ENCODE assay signal across 8 mouse cellular contexts in genomic region chr14:52020486-52021137, GRCm38 (mm10). TPM values are rescaled to one million over a fixed set of nuclear protein-coding genes. Genes with fewer than 3 reads are reported as not detected.
DNase-seq lines count a peak whose midpoint lies in the region; ATAC-seq and TF ChIP-seq lines count a peak whose summit lies in the region.

Gene Zfp219, minus strand, starts transcription at chr14:52020733.

- intact Hi-C loops in heart, postnatal 14 days (cut with DNase I): loop anchor here (5.0 kb wide), 1 partner anchor 82 kb away; the partner anchor contains the start of gene Hnrnpc

- H3K27me3 ChIP-seq in MEL (ENCODE audit: control insufficient read depth in 1 of 2, insufficient read depth in 2 of 2, low read length in 2 of 2): no peaks in the 10 kb centered on the region
- H3K27me3 ChIP-seq in forebrain, embryonic 14.5 days (replicated peaks; ENCODE audit: control insufficient read depth, insufficient read depth, low read length): no peaks in the 10 kb centered on the region
- no peaks in the 10 kb centered on the region for H3K27me3 ChIP-seq in liver, postnatal 0 days (ENCODE audit: insufficient read depth, low read length)
- H3K27me3 ChIP-seq in neural tube, embryonic 15.5 days (replicated peaks): no peaks in the 10 kb centered on the region

- H3K79me2 ChIP-seq in MEL (ENCODE audit: control insufficient read depth, insufficient read depth, low read length, poor library complexity): peaks cover 14% of the 10 kb centered on the region

- peak; percentile 19 to 51 (median 44); a peak in 4 of 6 replicates for TF ChIP-seq CTCF in MEL (IDR thresholded peaks at IDR 0.05 in 2 of 3, conservative IDR thresholded peaks at IDR 0.05 in 1 of 3; ENCODE audit: control insufficient read depth in 1 of 3, insufficient read depth in 1 of 3, low read depth in 2 of 3, low read length in 3 of 3, poor library complexity in 1 of 3, severe bottlenecking in 1 of 3)
- TF ChIP-seq CTCF in liver, postnatal 0 days (IDR thresholded peaks at IDR 0.05; ENCODE audit: low read depth): peak; percentile 87

- ATAC-seq in forebrain, embryonic 14.5 days: peak; percentile 38
- ATAC-seq in liver, postnatal 0 days: peak; percentile 70
- ATAC-seq in neural tube, embryonic 15.5 days (ENCODE audit: low FRiP score): peak; percentile 73

- peaks cover 0 to 35% of the 10 kb centered on the region in 2 experiments; a peak in 2 of 4 replicates for H3K36me3 ChIP-seq in MEL (ENCODE audit: control insufficient read depth in 1 of 2, insufficient read depth in 2 of 2, low read length in 2 of 2)
- no peaks in the 10 kb centered on the region for H3K36me3 ChIP-seq in forebrain, embryonic 14.5 days (ENCODE audit: control insufficient read depth, insufficient read depth, low read length)
- 0 out of 2 replicates have a peak, but pooled peaks cover 4% of the 10 kb centered on the region for H3K36me3 ChIP-seq in liver, postnatal 0 days (replicated peaks; ENCODE audit: insufficient read depth, low read length)
- H3K36me3 ChIP-seq in neural tube, embryonic 15.5 days: no peaks in the 10 kb centered on the region

- H3K4me2 ChIP-seq in forebrain, embryonic 14.5 days (ENCODE audit: low read length): peak within 1 kb of the TSS; percentile 73
- peak within 1 kb of the TSS; percentile 74 for H3K4me2 ChIP-seq in liver, postnatal 0 days (ENCODE audit: low read depth, low read length)
- peak within 1 kb of the TSS; percentile 66 for H3K4me2 ChIP-seq in neural tube, embryonic 15.5 days

- TF ChIP-seq EP300 in MEL (IDR thresholded peaks at IDR 0.05; ENCODE audit: low read depth in 1 of 2, low read length in 2 of 2): no peak
- TF ChIP-seq EP300 in liver, postnatal 0 days (IDR thresholded peaks at IDR 0.05; ENCODE audit: low read depth): peak; percentile 28

- H3K4me1 ChIP-seq in MEL (ENCODE audit: control insufficient read depth in 1 of 2, insufficient read depth in 2 of 2, low read length in 2 of 2): peaks cover 9 to 42% of the 10 kb centered on the region in 2 experiments
- peaks cover 30% of the 10 kb centered on the region for H3K4me1 ChIP-seq in forebrain, embryonic 14.5 days (ENCODE audit: control insufficient read depth, insufficient read depth, low read length)
- peaks cover 53% of the 10 kb centered on the region for H3K4me1 ChIP-seq in liver, postnatal 0 days (ENCODE audit: insufficient read depth)
- peaks cover 55% of the 10 kb centered on the region for H3K4me1 ChIP-seq in neural tube, embryonic 15.5 days

- H3K4me3 ChIP-seq in MEL (ENCODE audit: control insufficient read depth in 1 of 2, insufficient read depth in 1 of 2, low read depth in 2 of 2, low read length in 2 of 2): peak within 1 kb of the TSS; percentile 77 to 86
- peak within 1 kb of the TSS; percentile 62 for H3K4me3 ChIP-seq in forebrain, embryonic 14.5 days (ENCODE audit: low read depth, low read length)
- H3K4me3 ChIP-seq in liver, postnatal 0 days (ENCODE audit: low read depth, low read length): peak within 1 kb of the TSS; percentile 63
- peak within 1 kb of the TSS; percentile 72 for H3K4me3 ChIP-seq in neural tube, embryonic 15.5 days (replicated peaks)

- DNase-seq in MEL (ENCODE audit: low read depth, low spot score): peak; percentile 97
- DNase-seq in c-Kit-positive CD71-positive TER-119-negative erythroid progenitor cells, embryonic 14.5 days (ENCODE audit: low read depth): peak; percentile 76
- peak; percentile 84 for DNase-seq in forebrain, embryonic 14.5 days (ENCODE audit: low spot score)
- peak; percentile 75 to 82 for DNase-seq in heart, postnatal 14 days
- DNase-seq in large intestine, adult 2 months (ENCODE audit: low read depth, low spot score): no peak
- DNase-seq in liver, postnatal 0 days: peak; percentile 81
- DNase-seq in thymus, postnatal 0 days (ENCODE audit: low spot score): peak; percentile 71

- peak within 1 kb of the TSS; percentile 94 for H3K27ac ChIP-seq in MEL (ENCODE audit: control insufficient read depth, low read depth, low read length)
- H3K27ac ChIP-seq in forebrain, embryonic 14.5 days (ENCODE audit: low read depth, low read length): peak within 1 kb of the TSS; percentile 98
- H3K27ac ChIP-seq in liver, postnatal 0 days (ENCODE audit: low read depth): peak within 1 kb of the TSS; percentile 98
- H3K27ac ChIP-seq in neural tube, embryonic 15.5 days (replicated peaks): peak within 1 kb of the TSS; percentile 99

- no peaks in the 10 kb centered on the region for H3K9me3 ChIP-seq in MEL (replicated peaks; ENCODE audit: insufficient read depth, low read length)
- H3K9me3 ChIP-seq in forebrain, embryonic 14.5 days (replicated peaks; ENCODE audit: control insufficient read depth, low read length): no peaks in the 10 kb centered on the region
- no peaks in the 10 kb centered on the region for H3K9me3 ChIP-seq in liver, postnatal 0 days (ENCODE audit: low read length)
- no peaks in the 10 kb centered on the region for H3K9me3 ChIP-seq in neural tube, embryonic 15.5 days (replicated peaks)

- TF ChIP-seq RAD21 in MEL (IDR thresholded peaks at IDR 0.05; ENCODE audit: low read depth, low read length): peak; percentile 18

- 2% methylated on average over 15 of the region's 15 CpGs for WGBS in forebrain, embryonic 14.5 days
- WGBS in large intestine, adult 2 months: 5% methylated on average over 15 of the region's 15 CpGs
- WGBS in liver, postnatal 0 days (ENCODE audit: insufficient replicate concordance): 16% methylated on average over 15 of the region's 15 CpGs
- 3% methylated on average over 15 of the region's 15 CpGs for WGBS in neural tube, embryonic 15.5 days

- peak; percentile 60 to 97; a peak in 3 of 4 replicates for TF ChIP-seq POLR2A in MEL (IDR thresholded peaks at IDR 0.05; ENCODE audit: control insufficient read depth in 1 of 2, insufficient read depth in 1 of 2, low read depth in 1 of 2, low read length in 2 of 2, poor library complexity in 1 of 2)

- peak within 1 kb of the TSS; percentile 88 for H3K9ac ChIP-seq in MEL (ENCODE audit: control insufficient read depth, low read depth, low read length, poor library complexity, severe bottlenecking)
- peak within 1 kb of the TSS; percentile 88 for H3K9ac ChIP-seq in forebrain, embryonic 14.5 days (ENCODE audit: low read length)
- H3K9ac ChIP-seq in liver, postnatal 0 days (replicated peaks): peak within 1 kb of the TSS; percentile 88
- H3K9ac ChIP-seq in neural tube, embryonic 15.5 days (replicated peaks): peak within 1 kb of the TSS; percentile 94

TF ChIP-seq in MEL, 35 proteins besides CTCF, POLR2A, EP300 and RAD21:
- no peak for TF ChIP-seq MEF2A (IDR thresholded peaks at IDR 0.05; ENCODE audit: extremely low read depth, insufficient replicate concordance, low read depth, low read length, poor library complexity, severe bottlenecking)
- TF ChIP-seq CHD2 (IDR thresholded peaks at IDR 0.05; ENCODE audit: low read length): no peak
- TF ChIP-seq TAL1 (IDR thresholded peaks at IDR 0.05; ENCODE audit: low read length): no peak
- no peak for TF ChIP-seq ZKSCAN1 (IDR thresholded peaks at IDR 0.05; ENCODE audit: low read depth, low read length)
- TF ChIP-seq ZC3H11A (IDR thresholded peaks at IDR 0.05; ENCODE audit: low read depth, low read length): no peak
- no peak for TF ChIP-seq USF1 (IDR thresholded peaks at IDR 0.05; ENCODE audit: low read depth, low read length)
- peak; percentile 91 for TF ChIP-seq NELFE (IDR thresholded peaks at IDR 0.05; ENCODE audit: low read depth, low read length)
- no peak; the same call in 1 of the 2 replicates for TF ChIP-seq MYC (IDR thresholded peaks at IDR 0.05; ENCODE audit: low read depth, low read length)
- no peak for TF ChIP-seq MAFK (IDR thresholded peaks at IDR 0.05; ENCODE audit: borderline replicate concordance, low read depth, low read length)
- TF ChIP-seq HCFC1 (IDR thresholded peaks at IDR 0.05; ENCODE audit: low read depth, low read length): 0 out of 2 replicates have a peak, but pooled peaks have one; percentile 45
- TF ChIP-seq SIN3A (IDR thresholded peaks at IDR 0.05; ENCODE audit: low read length): peak; percentile 69
- peak; percentile 34; the same call in 1 of the 2 replicates for TF ChIP-seq MXI1 (IDR thresholded peaks at IDR 0.05; ENCODE audit: low read depth, low read length)
- TF ChIP-seq MAX (IDR thresholded peaks at IDR 0.05; ENCODE audit: low read length): peak; percentile 33; the same call in 1 of the 2 replicates
- 0 out of 2 replicates have a peak, but pooled peaks have one; percentile 16 for TF ChIP-seq RCOR1 (IDR thresholded peaks at IDR 0.05; ENCODE audit: low read depth, low read length)
- 0 out of 2 replicates have a peak, but pooled peaks have one; percentile 51 for TF ChIP-seq ZMIZ1 (IDR thresholded peaks at IDR 0.05; ENCODE audit: low read depth, low read length)
- TF ChIP-seq ETS1 (IDR thresholded peaks at IDR 0.05; ENCODE audit: low read depth, low read length): peak; percentile 36; the same call in 1 of the 2 replicates
- peak; percentile 34; the same call in 1 of the 2 replicates for TF ChIP-seq SMC3 (IDR thresholded peaks at IDR 0.05; ENCODE audit: low read depth, low read length)
- TF ChIP-seq BHLHE40 (IDR thresholded peaks at IDR 0.05; ENCODE audit: borderline replicate concordance, low read depth, low read length): no peak
- 0 out of 2 replicates have a peak, but pooled peaks have one; percentile 22 for TF ChIP-seq CHD1 (IDR thresholded peaks at IDR 0.05; ENCODE audit: low read depth, low read length)
- TF ChIP-seq UBTF (IDR thresholded peaks at IDR 0.05; ENCODE audit: borderline replicate concordance, insufficient read depth, low read depth, low read length): no peak
- TF ChIP-seq TBP (IDR thresholded peaks at IDR 0.05; ENCODE audit: low read depth, low read length): peak; percentile 91
- TF ChIP-seq TCF12 (IDR thresholded peaks at IDR 0.05; ENCODE audit: low read depth, low read length): peak; percentile 56
- peak; percentile 82 for TF ChIP-seq POLR2AphosphoS2 (IDR thresholded peaks at IDR 0.05; ENCODE audit: low read length)

RNA-seq across cellular contexts. Expression of gene Zfp219, which starts in this region (rescaled TPM):
- total RNA-seq in MEL (2012; rRNA removed): 32.1 and 36.3 TPM in 2 replicates
- 10 to 100 TPM in 1 of 2 experiments, not detected in 1; 46.9 TPM for polyA plus RNA-seq in MEL (2012; ENCODE audit: insufficient read depth in 1 of 2, insufficient read length in 2 of 2, low read depth in 1 of 2, low replicate concordance in 2 of 2, missing spikeins in 1 of 2)
- polyA plus RNA-seq in forebrain, embryonic 14.5 days (2014; fragmentation: Nextera tagmentation; extraction: Ambion mirVana): 41.0 and 42.0 TPM in 2 replicates
- 10 to 100 TPM; 32.0 to 33.6 TPM for total RNA-seq in heart, postnatal 14 days (2021)
- 39.7 and 54.2 TPM in 2 replicates for polyA plus RNA-seq in large intestine, adult 2 months (2012; rRNA removed)
- 8.8 and 9.0 TPM in 2 replicates for polyA plus RNA-seq in liver, postnatal 0 days (2015; fragmentation: Nextera tagmentation; extraction: Ambion mirVana)
- 25.3 and 28.6 TPM in 2 replicates for polyA plus RNA-seq in neural tube, embryonic 15.5 days (2015; fragmentation: Nextera tagmentation; extraction: Ambion mirVana)
- polyA plus RNA-seq in thymus, postnatal 0 days (2015; fragmentation: Nextera tagmentation; extraction: Ambion mirVana): 40.7 and 44.5 TPM in 2 replicates
